Mouse (Mus musculus): ENCODE results near the gene 4930402H24Rik. TPM values are rescaled to one million over a fixed set of nuclear protein-coding genes. Genes with fewer than 3 reads are reported as not detected.

The 4930402H24Rik gene
- total and polyA plus RNA-seq, 2 experiments from 2014 or later: 49.2 to 97.9 TPM

- Histone ChIP-seq H3K4me2 (ENCODE audit: low read depth) (no peak overlapping the region), H3K4me1 (ENCODE audit: insufficient read depth) (no peaks in the 10 kb centered on the region), H3K27me3 (ENCODE audit: insufficient read depth, low read length) (no peaks in the 10 kb centered on the region), H3K4me3 (ENCODE audit: low read depth, low read length) (no peak overlapping the region), H3K36me3 (ENCODE audit: insufficient read depth) (peaks cover 91% of the 10 kb centered on the region), H3K9ac (no peak overlapping the region), H3K9me3 (ENCODE audit: low read length) (no peaks in the 10 kb centered on the region), H3K27ac (ENCODE audit: low read depth, low read length) (no peak overlapping the region)
- WGBS: 96% methylated on average over 6 of the region's 6 CpGs
- DNase-seq: no peak
- ATAC-seq: no peak
- no peak for TF ChIP-seq CTCF (IDR thresholded peaks at IDR 0.05; ENCODE audit: low read depth)
Observed at GRCm38 (mm10) chr2:130679899-130680298, 226.3 kb downstream of the 4930402H24Rik start.

GRCm38 (mm10) chr2:130679154-130679553, 227.1 kb downstream of the 4930402H24Rik start:
- TF ChIP-seq CTCF (IDR thresholded peaks at IDR 0.05; ENCODE audit: low read depth): no peak
- 86% methylated on average over 12 of the region's 12 CpGs for WGBS
- Histone ChIP-seq H3K27me3 (ENCODE audit: insufficient read depth, low read length) (no peaks in the 10 kb centered on the region), H3K9me3 (ENCODE audit: low read length) (no peaks in the 10 kb centered on the region), H3K27ac (ENCODE audit: low read depth, low read length) (no peak overlapping the region), H3K4me3 (ENCODE audit: low read depth, low read length) (no peak overlapping the region), H3K9ac (no peak overlapping the region), H3K36me3 (ENCODE audit: insufficient read depth) (peaks cover 92% of the 10 kb centered on the region), H3K4me2 (ENCODE audit: low read depth) (no peak overlapping the region), H3K4me1 (ENCODE audit: insufficient read depth) (no peaks in the 10 kb centered on the region)
- no peak for DNase-seq
- ATAC-seq: no peak

- Histone ChIP-seq H3K9me3 (ENCODE audit: low read length) (no peaks in the 10 kb centered on the region), H3K4me2 (ENCODE audit: low read depth) (no peak overlapping the region), H3K9ac (no peak overlapping the region), H3K27me3 (ENCODE audit: insufficient read depth, low read length) (no peaks in the 10 kb centered on the region), H3K4me1 (ENCODE audit: insufficient read depth) (no peaks in the 10 kb centered on the region), H3K4me3 (ENCODE audit: low read depth, low read length) (no peak overlapping the region), H3K27ac (ENCODE audit: low read depth, low read length) (no peak overlapping the region), H3K36me3 (ENCODE audit: insufficient read depth) (peaks cover 94% of the 10 kb centered on the region)
- 91% methylated on average over 10 of the region's 10 CpGs for WGBS
- ATAC-seq: no peak
- DNase-seq: no peak
- TF ChIP-seq CTCF (IDR thresholded peaks at IDR 0.05; ENCODE audit: low read depth): no peak
Observed at GRCm38 (mm10) chr2:130677211-130677610, 229.0 kb downstream of the 4930402H24Rik start.

- WGBS: under 1% methylated on average over 31 of the region's 31 CpGs
- Histone ChIP-seq H3K36me3 (ENCODE audit: insufficient read depth) (peaks cover 11% of the 10 kb centered on the region), H3K9ac (peak within 1 kb of the TSS; percentile 76), H3K4me2 (ENCODE audit: low read depth) (peak within 1 kb of the TSS; percentile 69), H3K27ac (ENCODE audit: low read depth, low read length) (peak within 1 kb of the TSS; percentile 82), H3K4me1 (ENCODE audit: insufficient read depth) (peaks cover 16% of the 10 kb centered on the region), H3K9me3 (ENCODE audit: low read length) (no peaks in the 10 kb centered on the region), H3K27me3 (ENCODE audit: insufficient read depth, low read length) (no peaks in the 10 kb centered on the region), H3K4me3 (ENCODE audit: low read depth, low read length) (peak within 1 kb of the TSS; percentile 61)
- peak; percentile 81 for TF ChIP-seq CTCF (IDR thresholded peaks at IDR 0.05; ENCODE audit: low read depth)
- DNase-seq: peak; percentile 93
- ATAC-seq: peak; percentile 79
Observed at GRCm38 (mm10) chr2:130667559-130667958, 238.6 kb downstream of the 4930402H24Rik start, which contains the start of gene Itpa. Gene Itpa (plus strand): TSS chr2:130667610.

GRCm38 (mm10) chr2:130664102-130664701, 242.0 kb downstream of the 4930402H24Rik start, which contains the start of gene Ddrgk1:
Gene Ddrgk1 (minus strand): TSS chr2:130664659.
- H3K27me3 ChIP-seq (ENCODE audit: insufficient read depth, low read length): no peaks in the 10 kb centered on the region
- H3K4me2 ChIP-seq (ENCODE audit: low read depth): peak within 1 kb of the TSS; percentile 62
- H3K4me3 ChIP-seq (ENCODE audit: low read depth, low read length): peak within 1 kb of the TSS; percentile 59
- peak; percentile 53 for TF ChIP-seq CTCF (IDR thresholded peaks at IDR 0.05; ENCODE audit: low read depth)
- H3K9me3 ChIP-seq (ENCODE audit: low read length): no peaks in the 10 kb centered on the region
- peaks cover 22% of the 10 kb centered on the region for H3K36me3 ChIP-seq (ENCODE audit: insufficient read depth)
- ATAC-seq (peak; percentile 97), DNase-seq (peak; percentile 99)
- H3K27ac ChIP-seq (ENCODE audit: low read depth, low read length): peak within 1 kb of the TSS; percentile 99
- 1% methylated on average over 40 of the region's 40 CpGs for WGBS
- H3K4me1 ChIP-seq (ENCODE audit: insufficient read depth): peaks cover 12% of the 10 kb centered on the region
- peak within 1 kb of the TSS; percentile 89 for H3K9ac ChIP-seq

GRCm38 (mm10) chr2:130663342-130663741, 242.9 kb downstream of the 4930402H24Rik start:
- Histone ChIP-seq H3K27ac (ENCODE audit: low read depth, low read length) (peak overlapping the region; percentile 99; the same call in 1 of the 2 replicates), H3K4me3 (ENCODE audit: low read depth, low read length) (peak overlapping the region; percentile 59), H3K9me3 (ENCODE audit: low read length) (no peaks in the 10 kb centered on the region), H3K4me2 (ENCODE audit: low read depth) (peak overlapping the region; percentile 62), H3K4me1 (ENCODE audit: insufficient read depth) (peaks cover 12% of the 10 kb centered on the region), H3K36me3 (ENCODE audit: insufficient read depth) (peaks cover 31% of the 10 kb centered on the region), H3K27me3 (ENCODE audit: insufficient read depth, low read length) (no peaks in the 10 kb centered on the region), H3K9ac (peak overlapping the region; percentile 89; the same call in 1 of the 2 replicates)
- ATAC-seq: no peak
- 84% methylated on average over 11 of the region's 11 CpGs for WGBS
- no peak for DNase-seq
- no peak for TF ChIP-seq CTCF (IDR thresholded peaks at IDR 0.05; ENCODE audit: low read depth)

GRCm38 (mm10) chr2:130658530-130658929, 247.7 kb downstream of the 4930402H24Rik start:
- Histone ChIP-seq H3K4me2 (ENCODE audit: low read depth) (no peak overlapping the region), H3K4me3 (ENCODE audit: low read depth, low read length) (no peak overlapping the region), H3K4me1 (ENCODE audit: insufficient read depth) (peaks cover 7% of the 10 kb centered on the region), H3K27me3 (ENCODE audit: insufficient read depth, low read length) (no peaks in the 10 kb centered on the region), H3K36me3 (ENCODE audit: insufficient read depth) (peaks cover 75% of the 10 kb centered on the region), H3K9me3 (ENCODE audit: low read length) (no peaks in the 10 kb centered on the region), H3K9ac (no peak overlapping the region), H3K27ac (ENCODE audit: low read depth, low read length) (no peak overlapping the region)
- TF ChIP-seq CTCF (IDR thresholded peaks at IDR 0.05; ENCODE audit: low read depth): no peak
- WGBS: 98% methylated on average over 10 of the region's 10 CpGs
- ATAC-seq: no peak
- DNase-seq: no peak
